Mouse (Mus musculus) megakaryocyte-erythroid progenitor cell, adult 5-6 weeks (primary cell): ENCODE measurements at regions not wholly inside any gene's neighbourhood (a gene's known extent, or its start where the extent isn't known, plus 50 kb on each side); places are given as distances from the start of the nearest gene placed in this dataset.

Experiments
- ATAC-seq: replicated peaks from 2 replicates; pipeline ENCODE4 v1.8.0; 2016; ENCODE audit warnings: mild to moderate bottlenecking, inconsistent platforms; ENCODE audit not compliant: severe bottlenecking, poor library complexity, low FRiP score, low TSS enrichment

- no peak for ATAC-seq
Measured at GRCm38 (mm10) chr2:134730547-134730946, 55.3 kb upstream of the Plcb1 start.

GRCm38 (mm10) chr2:134726713-134727112 is 59.2 kb upstream of the Plcb1 start:
- ATAC-seq, result no peak

- ATAC-seq, result no peak
Measured at GRCm38 (mm10) chr2:134724071-134724470, 61.8 kb upstream of the Plcb1 start.

- no peak for ATAC-seq
Measured at GRCm38 (mm10) chr2:134717815-134718362, 68.0 kb upstream of the Plcb1 start.

- ATAC-seq, result no peak
Measured at GRCm38 (mm10) chr2:134716531-134716930, 69.3 kb upstream of the Plcb1 start.

GRCm38 (mm10) chr2:134714001-134714400 is 70.1 kb upstream of the Tmx4 start:
- peak; percentile 88 for ATAC-seq

- no peak for ATAC-seq
Measured at GRCm38 (mm10) chr2:134708754-134709153, 64.8 kb upstream of the Tmx4 start.

GRCm38 (mm10) chr2:134703067-134703466 is 59.1 kb upstream of the Tmx4 start:
- ATAC-seq, result no peak

- peak; percentile 87 for ATAC-seq
Measured at GRCm38 (mm10) chr2:134697424-134697823, 53.5 kb upstream of the Tmx4 start.

GRCm38 (mm10) chr2:134696394-134696793 is 52.4 kb upstream of the Tmx4 start:
- 0 out of 2 replicates have a peak, but pooled peaks have one; percentile 14 for ATAC-seq
